12 mouse cellular contexts compared by ENCODE assay signal in the genomic region with DNA sequence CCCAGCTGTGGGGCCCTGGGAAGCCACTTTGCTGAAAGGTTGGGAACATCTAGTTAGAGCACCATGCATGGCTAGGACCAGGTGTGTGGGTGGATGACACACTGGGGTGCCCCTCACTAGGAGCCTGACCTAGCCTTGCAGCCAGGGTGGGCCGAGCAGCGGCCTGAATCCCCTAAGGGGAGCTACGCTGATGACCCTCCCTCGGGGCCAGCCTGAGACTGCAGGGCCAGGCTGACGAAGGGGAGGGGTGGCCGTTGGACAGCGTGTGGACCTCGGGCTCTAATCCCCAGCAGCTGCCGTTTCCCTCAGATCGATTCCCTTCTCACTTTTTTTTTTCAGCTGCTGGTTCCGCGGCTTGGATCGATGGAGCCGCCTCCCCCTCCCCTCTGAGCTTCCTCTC. TPM values are rescaled to one million over a fixed set of nuclear protein-coding genes. Genes with fewer than 3 reads are reported as not detected.
A peak's percentile ranks its signal among the peaks of the same experiment; 100 is the strongest.
DNase-seq lines count a peak whose midpoint lies in the region; ATAC-seq lines count a peak whose summit lies in the region.
"Had no signal": no experiment of that assay in that cellular context is flagged by ENCODE, and none has a peak within 500 bp of the region (broad histone marks: within the 10 kb centered on the region; RNA-seq: fewer than 3 reads in every experiment).

No protein-coding gene starts in this region.

- H3K4me1 ChIP-seq in megakaryocyte, embryonic 14.5 days = peaks cover 89% of the 10 kb centered on the region
- H3K4me1 ChIP-seq in midbrain, embryonic 11.5 days (ENCODE audit: control insufficient read depth, insufficient read depth, low read length) = peaks cover 77% of the 10 kb centered on the region

- H3K27ac ChIP-seq in midbrain, embryonic 11.5 days (ENCODE audit: low read depth, low read length) = peak overlapping the region; percentile 73
- H3K27ac ChIP-seq: gastrocnemius, adult 2 months had no signal

- H3K36me3 ChIP-seq in megakaryocyte, embryonic 14.5 days (replicated peaks; ENCODE audit: low read length) = no peaks in the 10 kb centered on the region
- H3K36me3 ChIP-seq in midbrain, embryonic 11.5 days (ENCODE audit: control insufficient read depth, insufficient read depth, low read length) = no peaks in the 10 kb centered on the region

- 1% methylated on average over 13 of the region's 14 CpGs for WGBS in midbrain, embryonic 11.5 days

- peak overlapping the region; percentile 31; the same call in 1 of the 2 replicates for H3K4me2 ChIP-seq in midbrain, embryonic 11.5 days

- H3K9me3 ChIP-seq in megakaryocyte, embryonic 14.5 days = no peaks in the 10 kb centered on the region
- H3K9me3 ChIP-seq in midbrain, embryonic 11.5 days (ENCODE audit: control insufficient read depth, low read length) = no peaks in the 10 kb centered on the region

- H3K4me3 ChIP-seq in megakaryocyte, embryonic 14.5 days (replicated peaks) = peak overlapping the region; percentile 69
- H3K4me3 ChIP-seq in midbrain, embryonic 11.5 days (ENCODE audit: low read depth, low read length) = no peak overlapping the region
- H3K4me3 ChIP-seq: gastrocnemius, adult 2 months had no signal

- H3K9ac ChIP-seq in midbrain, embryonic 11.5 days (ENCODE audit: low read length) = peak overlapping the region; percentile 61; the same call in 1 of the 2 replicates

- H3K27me3 ChIP-seq in megakaryocyte, embryonic 14.5 days (replicated peaks) = peaks cover 90% of the 10 kb centered on the region
- H3K27me3 ChIP-seq in midbrain, embryonic 11.5 days (ENCODE audit: control insufficient read depth, insufficient read depth, low read length) = peaks cover 26% of the 10 kb centered on the region

- DNase-seq in cerebellum, adult 11-12 months = peak; percentile 45
- DNase-seq in cerebellum, adult 9-10 months = no peak
- DNase-seq in midbrain, embryonic 11.5 days (ENCODE audit: low spot score, missing footprints) = peak; percentile 96
- no peak for DNase-seq in ovary, adult 18-20 months (ENCODE audit: low spot score)
- DNase-seq in urinary bladder, postnatal 36 days (ENCODE audit: low spot score in 2 of 2) = no peak
- DNase-seq in thymus, postnatal 14 days = no peak
- DNase-seq: cerebellum, postnatal 25 days; gastrocnemius, adult 2 months; left cerebral cortex, postnatal 4 days had no signal

- no peak for ATAC-seq in megakaryocyte, adult 5-6 weeks (ENCODE audit: poor library complexity, severe bottlenecking)
- no peak for ATAC-seq in midbrain, embryonic 11.5 days (ENCODE audit: low FRiP score)
- ATAC-seq: Patski had no signal

RNA-seq across cellular contexts. Expression of a gene that starts 1.3 kb away (rescaled TPM):
- polyA plus RNA-seq in megakaryocyte, embryonic 14.5 days (2012; ENCODE audit: insufficient read depth, low replicate concordance) = 0.13 TPM in 1 of 2 replicates, not detected in the other
- total RNA-seq in megakaryocyte, adult 5-6 weeks (2015) = not detected in 2 replicates
- total RNA-seq in megakaryocyte, adult 5-6 weeks (2017) = not detected in 2 replicates
- 4.6 and 5.9 TPM in 2 replicates for polyA plus RNA-seq in midbrain, embryonic 11.5 days (2014; fragmentation: Nextera tagmentation; extraction: Ambion mirVana)
- total RNA-seq: gastrocnemius, adult 2 months had no signal

RNA-seq across cellular contexts. Expression of a gene that starts 13.2 kb away (rescaled TPM):
- polyA plus RNA-seq in megakaryocyte, embryonic 14.5 days (2012; ENCODE audit: insufficient read depth, low replicate concordance) = 234 and 693 TPM in 2 replicates
- 71.8 and 79.4 TPM in 2 replicates for total RNA-seq in megakaryocyte, adult 5-6 weeks (2015)
- 56.5 and 58.9 TPM in 2 replicates for total RNA-seq in megakaryocyte, adult 5-6 weeks (2017)
- 56.1 and 56.4 TPM in 2 replicates for polyA plus RNA-seq in midbrain, embryonic 11.5 days (2014; fragmentation: Nextera tagmentation; extraction: Ambion mirVana)

RNA-seq across cellular contexts. Expression of a gene that starts 30.2 kb away (rescaled TPM):
- 9.2 and 30.3 TPM in 2 replicates for polyA plus RNA-seq in megakaryocyte, embryonic 14.5 days (2012; ENCODE audit: insufficient read depth, low replicate concordance)
- total RNA-seq in megakaryocyte, adult 5-6 weeks (2015) = 0.50 and 0.69 TPM in 2 replicates
- 0.37 and 0.41 TPM in 2 replicates for total RNA-seq in megakaryocyte, adult 5-6 weeks (2017)
- 15.2 and 20.8 TPM in 2 replicates for polyA plus RNA-seq in midbrain, embryonic 11.5 days (2014; fragmentation: Nextera tagmentation; extraction: Ambion mirVana)

RNA-seq across cellular contexts. Expression of a gene that starts 30.4 kb away (rescaled TPM):
- polyA plus RNA-seq in megakaryocyte, embryonic 14.5 days (2012; ENCODE audit: insufficient read depth, low replicate concordance) = 1.7 TPM in 1 of 2 replicates, not detected in the other
- 0.11 TPM in 1 of 2 replicates, not detected in the other for total RNA-seq in megakaryocyte, adult 5-6 weeks (2015)
- 0.15 TPM in 1 of 2 replicates, not detected in the other for total RNA-seq in megakaryocyte, adult 5-6 weeks (2017)
- polyA plus RNA-seq in midbrain, embryonic 11.5 days (2014; fragmentation: Nextera tagmentation; extraction: Ambion mirVana) = 11.6 and 13.0 TPM in 2 replicates
- total RNA-seq: gastrocnemius, adult 2 months had no signal

RNA-seq across cellular contexts. Expression of a gene that starts 57.3 kb away (rescaled TPM):
- 8.6 and 12.9 TPM in 2 replicates for polyA plus RNA-seq in megakaryocyte, embryonic 14.5 days (2012; ENCODE audit: insufficient read depth, low replicate concordance)
- not detected in 2 replicates for total RNA-seq in megakaryocyte, adult 5-6 weeks (2015)
- not detected in 2 replicates for total RNA-seq in megakaryocyte, adult 5-6 weeks (2017)
- 31.0 and 33.2 TPM in 2 replicates for polyA plus RNA-seq in midbrain, embryonic 11.5 days (2014; fragmentation: Nextera tagmentation; extraction: Ambion mirVana)

Comparison
In these comparisons a context has a peak if more than half of its experiments do, and no peak if none do; other contexts are left out.
1. DNase-seq: peak in cerebellum, adult 11-12 months (single experiment) and midbrain, embryonic 11.5 days (single experiment); none in cerebellum, adult 9-10 months (single experiment), ovary, adult 18-20 months (single experiment), urinary bladder, postnatal 36 days (0 of 2) and thymus, postnatal 14 days (single experiment).